Mouse (Mus musculus) embryonic facial prominence, embryonic 11.5 days (tissue): ENCODE measurements around the gene Sptlc2. TPM values are rescaled to one million over a fixed set of nuclear protein-coding genes. Genes with fewer than 3 reads are reported as not detected.
"Not testable (repeated sequence)": the region's sequence is repeated elsewhere in the genome, so short reads cannot be mapped to it uniquely, and the experiment has no call there.

Experiments
- ATAC-seq: fragments of 200-750 bp; cut with Nextera tagmentation; replicated peaks from 2 replicates; pipeline ENCODE4 v1.8.0; 2017; ENCODE audit warnings: low read depth; ENCODE audit not compliant: insufficient number of reproducible peaks, low FRiP score, low TSS enrichment
- DNase-seq: peaks from one replicate; pipeline ENCODE4 v3.0.0-alpha.2; 2015; ENCODE audit warnings: low spot score
- H3K27ac ChIP-seq: fragments of 300-500 bp; sonication (generic); replicated peaks from 2 replicates; pipeline ENCODE4 v1.5.1; 2014; ENCODE audit warnings: mild to moderate bottlenecking, low read depth, low read length, control low read depth
- H3K27me3 ChIP-seq: fragments of 300-500 bp; sonication (generic); 2 replicates; pipeline ENCODE4 v1.6.1; 2014; ENCODE audit warnings: mild to moderate bottlenecking, low read length, moderate library complexity, mixed read lengths; ENCODE audit not compliant: control insufficient read depth, insufficient read depth
- H3K36me3 ChIP-seq: fragments of 300-500 bp; sonication (generic); replicated peaks from 2 replicates; pipeline ENCODE4 v1.6.1; 2014; ENCODE audit warnings: low read depth, mild to moderate bottlenecking, low read length, moderate library complexity, mixed read lengths; ENCODE audit not compliant: control insufficient read depth, insufficient read depth
- H3K4me1 ChIP-seq: fragments of 300-500 bp; sonication (generic); 2 replicates; pipeline ENCODE4 v1.6.1; 2014; ENCODE audit warnings: low read length, mixed read lengths; ENCODE audit not compliant: control insufficient read depth, insufficient read depth
- H3K4me2 ChIP-seq: fragments of 300-500 bp; sonication (generic); 2 replicates; pipeline ENCODE4 v1.6.1; 2014; ENCODE audit warnings: low read depth, mild to moderate bottlenecking, control low read depth, low read length, moderate library complexity
- H3K4me3 ChIP-seq: fragments of 300-500 bp; sonication (generic); 2 replicates; pipeline ENCODE4 v1.5.1; 2014; ENCODE audit warnings: low read depth, low read length, control low read depth
- H3K9ac ChIP-seq: fragments of 300-500 bp; sonication (generic); replicated peaks from 2 replicates; pipeline ENCODE4 v1.6.1; 2014; ENCODE audit warnings: mild to moderate bottlenecking, control low read depth, low read length
- H3K9me3 ChIP-seq: fragments of 300-500 bp; sonication (generic); replicated peaks from 2 replicates; pipeline ENCODE4 v1.6.1; 2016; ENCODE audit warnings: mild to moderate bottlenecking, low read length, inconsistent platforms, mixed read lengths; ENCODE audit not compliant: control insufficient read depth
- WGBS: fragments of 180-500 bp; shearing (Covaris S2); extraction: QIAGEN DNeasy Blood & Tissue Kit; methylation state at CpG from one replicate; pipeline ENCODE4 v1.1.7; 2014; 5-methylcytosine and 5-hydroxymethylcytosine counted together
- polyA plus RNA-seq: library from polyadenylated mRNA; unstranded; fragments of >200 nt; fragmentation: Nextera tagmentation; extraction: Ambion mirVana; gene quantifications from 2 replicates; pipeline ENCODE4 v1.2.1, GENCODE M21; 2014

Gene Sptlc2
- polyA plus RNA-seq, 1 experiment from 2014 or later = 65.0 TPM

- Histone ChIP-seq H3K36me3 (no peaks in the 10 kb centered on the region), H3K27me3 (no peaks in the 10 kb centered on the region), H3K9me3 (no peaks in the 10 kb centered on the region), H3K9ac (no peak overlapping the region), H3K4me2 (no peak overlapping the region), H3K27ac (no peak overlapping the region), H3K4me1 (no peaks in the 10 kb centered on the region), H3K4me3 (no peak overlapping the region)
- WGBS = 73% methylated on average over 1 of the region's 1 CpGs
- DNase-seq = no peak
- ATAC-seq = no peak
Measured at GRCm38 (mm10) chr12:87281766-87282165, 106.4 kb downstream of the Sptlc2 start.

GRCm38 (mm10) chr12:87279879-87280278 lies 108.3 kb downstream of the Sptlc2 start:
- H3K9me3 ChIP-seq = no peaks in the 10 kb centered on the region
- H3K36me3 ChIP-seq = no peaks in the 10 kb centered on the region; the same call in 1 of the 2 replicates
- WGBS = 42% methylated on average over 14 of the region's 14 CpGs
- no peaks in the 10 kb centered on the region for H3K4me1 ChIP-seq
- H3K27me3 ChIP-seq = no peaks in the 10 kb centered on the region
- H3K4me2 ChIP-seq = no peak overlapping the region
- H3K27ac ChIP-seq = no peak overlapping the region
- H3K4me3 ChIP-seq = no peak overlapping the region
- DNase-seq = no peak
- H3K9ac ChIP-seq = no peak overlapping the region
- no peak for ATAC-seq

- no peak; the same call in 1 of the 2 replicates for ATAC-seq
Measured at GRCm38 (mm10) chr12:87279350-87279749, 108.8 kb downstream of the Sptlc2 start.

GRCm38 (mm10) chr12:87278118-87278730 lies 109.9 kb downstream of the Sptlc2 start:
- no peak overlapping the region for H3K4me2 ChIP-seq
- DNase-seq = peak; percentile 36
- WGBS = 21% methylated on average over 6 of the region's 6 CpGs

More at GRCm38 (mm10) chr12:87279350-87279749, 108.8 kb downstream of the Sptlc2 start:
- Histone ChIP-seq H3K4me2 (no peak overlapping the region), H3K9me3 (no peaks in the 10 kb centered on the region), H3K9ac (no peak overlapping the region), H3K27ac (no peak overlapping the region), H3K27me3 (no peaks in the 10 kb centered on the region), H3K4me3 (no peak overlapping the region), H3K4me1 (no peaks in the 10 kb centered on the region), H3K36me3 (no peaks in the 10 kb centered on the region; the same call in 1 of the 2 replicates)
- no peak for DNase-seq
- 66% methylated on average over 3 of the region's 3 CpGs for WGBS

GRCm38 (mm10) chr12:87277251-87277650 lies 110.9 kb downstream of the Sptlc2 start:
- H3K9ac ChIP-seq, DNase-seq: not testable (repeated sequence)

More at GRCm38 (mm10) chr12:87278118-87278730, 109.9 kb downstream of the Sptlc2 start:
- Histone ChIP-seq H3K4me3 (no peak overlapping the region), H3K36me3 (no peaks in the 10 kb centered on the region; the same call in 1 of the 2 replicates), H3K4me1 (no peaks in the 10 kb centered on the region), H3K27ac (no peak overlapping the region), H3K9me3 (no peaks in the 10 kb centered on the region), H3K27me3 (no peaks in the 10 kb centered on the region), H3K9ac (no peak overlapping the region)
- ATAC-seq = no peak

GRCm38 (mm10) chr12:87274853-87275831 lies 113.0 kb downstream of the Sptlc2 start:
- Histone ChIP-seq H3K4me3 (no peak overlapping the region), H3K4me1 (no peaks in the 10 kb centered on the region), H3K36me3 (peaks cover 9% of the 10 kb centered on the region), H3K9me3 (no peaks in the 10 kb centered on the region), H3K27me3 (no peaks in the 10 kb centered on the region), H3K4me2 (no peak overlapping the region), H3K27ac (no peak overlapping the region), H3K9ac (no peak overlapping the region)
- no peak for DNase-seq
- no peak for ATAC-seq
- 91% methylated on average over 9 of the region's 9 CpGs for WGBS

More at GRCm38 (mm10) chr12:87277251-87277650, 110.9 kb downstream of the Sptlc2 start:
- H3K9me3 ChIP-seq, H3K4me2 ChIP-seq, H3K27me3 ChIP-seq, H3K36me3 ChIP-seq, H3K27ac ChIP-seq, H3K4me1 ChIP-seq, H3K4me3 ChIP-seq, ATAC-seq: not testable (repeated sequence)
- 87% methylated on average over 4 of the region's 4 CpGs for WGBS

GRCm38 (mm10) chr12:87267682-87268081 lies 120.5 kb downstream of the Sptlc2 start:
- Histone ChIP-seq H3K36me3 (peaks cover 13% of the 10 kb centered on the region), H3K4me1 (peaks cover 3% of the 10 kb centered on the region; the same call in 1 of the 2 replicates), H3K4me3 (peak overlapping the region; percentile 81), H3K9me3 (no peaks in the 10 kb centered on the region), H3K27ac (no peak overlapping the region), H3K27me3 (no peaks in the 10 kb centered on the region), H3K4me2 (peak overlapping the region; percentile 69), H3K9ac (peak overlapping the region; percentile 32)
- ATAC-seq (no peak), DNase-seq (peak; percentile 61)
- 24% methylated on average over 4 of the region's 4 CpGs for WGBS
